Mouse (Mus musculus): ENCODE results near the gene Zfhx2. TPM values are rescaled to one million over a fixed set of nuclear protein-coding genes. Genes with fewer than 3 reads are reported as not detected.

Gene Zfhx2
- polyA plus RNA-seq, 1 experiment from 2014 or later = 2.9 TPM

DNA sequence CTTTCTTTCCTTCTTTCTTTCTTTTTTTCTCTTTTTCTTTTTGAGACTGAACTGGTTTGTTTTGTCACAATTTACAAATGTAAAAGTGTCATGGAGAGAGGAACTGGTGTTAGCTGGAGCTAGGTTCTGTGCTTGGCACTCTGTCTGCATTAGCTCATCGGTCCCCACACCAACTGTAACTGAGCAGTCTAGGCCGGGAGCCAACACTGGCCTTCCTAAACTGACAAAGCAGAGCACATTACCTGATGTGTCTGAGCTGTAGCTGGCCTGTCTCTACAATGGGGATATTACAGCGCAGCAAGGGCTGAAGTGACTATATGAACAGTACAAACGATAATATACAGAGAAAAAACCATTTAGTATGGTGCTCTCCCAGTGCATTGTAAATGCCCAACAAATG is 26.7 kb upstream of the Zfhx2 start:
- 71% methylated on average over 4 of the region's 4 CpGs for WGBS (ENCODE audit: insufficient replicate concordance)
- ATAC-seq (replicated peaks; ENCODE audit: insufficient number of reproducible peaks, low FRiP score, low TSS enrichment) = no peak
- H3K36me3 ChIP-seq (ENCODE audit: control insufficient read depth, insufficient read depth, low read length) = no peaks in the 10 kb centered on the region
- no peak overlapping the region for H3K4me2 ChIP-seq
- H3K9ac ChIP-seq (ENCODE audit: low read depth, low read length) = no peak overlapping the region
- no peak overlapping the region for H3K4me3 ChIP-seq (ENCODE audit: low read depth, low read length)
- H3K4me1 ChIP-seq (ENCODE audit: control insufficient read depth, insufficient read depth, low read length) = peaks cover 20% of the 10 kb centered on the region
- no peaks in the 10 kb centered on the region for H3K9me3 ChIP-seq (replicated peaks; ENCODE audit: control insufficient read depth, low read length)
- H3K27ac ChIP-seq (ENCODE audit: low read depth, low read length) = no peak overlapping the region
- peaks cover 41% of the 10 kb centered on the region for H3K27me3 ChIP-seq (ENCODE audit: control insufficient read depth, insufficient read depth, low read length)

DNA sequence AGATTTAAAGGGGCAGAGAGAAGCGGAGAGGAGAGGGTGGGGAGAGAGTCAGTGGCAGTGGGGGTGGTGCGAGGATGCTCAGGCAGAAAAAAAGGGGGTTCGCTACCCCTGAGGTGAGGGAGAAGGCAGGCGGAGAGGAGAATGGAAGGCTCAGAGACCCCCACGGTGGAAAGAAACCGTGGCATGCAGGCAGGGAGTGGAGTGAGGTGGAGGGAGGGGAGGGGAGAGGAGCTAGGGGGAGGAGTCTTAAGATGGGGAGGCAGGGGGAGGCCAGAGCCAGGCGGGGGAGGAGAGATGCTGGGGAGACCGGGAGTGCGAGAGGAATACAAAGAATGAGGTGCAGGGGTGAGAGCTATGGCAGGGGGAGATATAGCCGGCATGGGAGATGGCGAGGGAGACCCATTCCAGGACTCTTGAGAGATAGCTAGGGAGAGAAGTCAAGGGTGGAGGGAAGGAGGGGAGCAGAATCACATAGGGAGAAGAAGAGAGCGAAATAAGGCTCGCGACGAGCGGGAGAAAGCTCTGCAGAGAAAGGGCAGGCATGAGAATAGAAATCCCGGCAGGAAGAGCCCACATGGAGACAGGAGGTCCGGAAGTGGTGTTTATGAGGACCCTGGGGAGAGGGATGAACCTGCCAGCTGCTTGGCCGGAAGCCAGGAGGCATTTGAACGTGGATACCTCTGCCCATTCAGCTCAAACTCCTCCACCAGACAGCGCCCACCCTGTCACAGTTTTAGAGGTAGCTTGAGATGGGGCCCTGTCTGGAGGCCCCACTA is 24.5 kb upstream of the Zfhx2 start, which contains the start of gene Jph4:
TSS of gene Jph4 (minus strand) at position 511 of the 776 bp plus-strand sequence.
- peaks cover 16% of the 10 kb centered on the region; the same call in 1 of the 2 replicates for H3K4me1 ChIP-seq (ENCODE audit: control insufficient read depth, insufficient read depth, low read length)

DNA sequence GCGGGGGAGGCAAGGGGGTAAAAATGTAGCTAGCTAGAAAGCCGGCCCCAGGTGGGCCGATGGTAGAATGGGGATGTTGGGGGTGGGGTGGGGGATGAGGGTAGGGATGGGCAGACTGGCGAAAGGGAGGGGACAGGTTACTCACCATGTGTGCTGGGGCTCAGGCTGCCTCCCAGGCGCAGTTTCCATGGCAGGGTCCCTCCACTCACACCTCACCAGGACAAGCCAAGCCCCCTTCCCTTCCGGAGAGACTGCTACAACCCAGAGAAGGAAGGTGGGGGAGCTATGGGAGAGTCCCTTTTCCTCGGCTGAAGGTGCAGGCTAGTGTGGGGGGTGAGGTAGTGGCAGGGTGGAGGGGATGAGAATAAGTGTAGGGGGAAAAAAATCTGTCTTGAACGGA is 23.7 kb upstream of the Zfhx2 start:
- H3K9ac ChIP-seq (ENCODE audit: low read depth, low read length) = no peak overlapping the region
- H3K36me3 ChIP-seq (ENCODE audit: control insufficient read depth, insufficient read depth, low read length) = no peaks in the 10 kb centered on the region
- ATAC-seq (replicated peaks; ENCODE audit: insufficient number of reproducible peaks, low FRiP score, low TSS enrichment) = no peak
- peak overlapping the region; percentile 63 for H3K4me3 ChIP-seq (ENCODE audit: low read depth, low read length)
- H3K4me2 ChIP-seq = peak overlapping the region; percentile 100
- peaks cover 69% of the 10 kb centered on the region for H3K27me3 ChIP-seq (ENCODE audit: control insufficient read depth, insufficient read depth, low read length)
- 1% methylated on average over 8 of the region's 8 CpGs for WGBS (ENCODE audit: insufficient replicate concordance)
- H3K9me3 ChIP-seq (replicated peaks; ENCODE audit: control insufficient read depth, low read length) = no peaks in the 10 kb centered on the region
- no peak overlapping the region for H3K27ac ChIP-seq (ENCODE audit: low read depth, low read length)
- H3K4me1 ChIP-seq (ENCODE audit: control insufficient read depth, insufficient read depth, low read length) = peaks cover 16% of the 10 kb centered on the region; the same call in 1 of the 2 replicates

More for the DNA sequence above, 24.5 kb upstream of the Zfhx2 start, which contains the start of gene Jph4:
- Histone ChIP-seq H3K36me3 (ENCODE audit: control insufficient read depth, insufficient read depth, low read length) (no peaks in the 10 kb centered on the region), H3K27me3 (ENCODE audit: control insufficient read depth, insufficient read depth, low read length) (peaks cover 62% of the 10 kb centered on the region), H3K27ac (ENCODE audit: low read depth, low read length) (no peak within 1 kb of the TSS), H3K9ac (ENCODE audit: low read depth, low read length) (no peak within 1 kb of the TSS), H3K4me2 (peak within 1 kb of the TSS; percentile 100), H3K4me3 (ENCODE audit: low read depth, low read length) (peak within 1 kb of the TSS; percentile 63), H3K9me3 (replicated peaks; ENCODE audit: control insufficient read depth, low read length) (no peaks in the 10 kb centered on the region)
- no peak for ATAC-seq (replicated peaks; ENCODE audit: insufficient number of reproducible peaks, low FRiP score, low TSS enrichment)
- WGBS (ENCODE audit: insufficient replicate concordance) = 4% methylated on average over 21 of the region's 21 CpGs

DNA sequence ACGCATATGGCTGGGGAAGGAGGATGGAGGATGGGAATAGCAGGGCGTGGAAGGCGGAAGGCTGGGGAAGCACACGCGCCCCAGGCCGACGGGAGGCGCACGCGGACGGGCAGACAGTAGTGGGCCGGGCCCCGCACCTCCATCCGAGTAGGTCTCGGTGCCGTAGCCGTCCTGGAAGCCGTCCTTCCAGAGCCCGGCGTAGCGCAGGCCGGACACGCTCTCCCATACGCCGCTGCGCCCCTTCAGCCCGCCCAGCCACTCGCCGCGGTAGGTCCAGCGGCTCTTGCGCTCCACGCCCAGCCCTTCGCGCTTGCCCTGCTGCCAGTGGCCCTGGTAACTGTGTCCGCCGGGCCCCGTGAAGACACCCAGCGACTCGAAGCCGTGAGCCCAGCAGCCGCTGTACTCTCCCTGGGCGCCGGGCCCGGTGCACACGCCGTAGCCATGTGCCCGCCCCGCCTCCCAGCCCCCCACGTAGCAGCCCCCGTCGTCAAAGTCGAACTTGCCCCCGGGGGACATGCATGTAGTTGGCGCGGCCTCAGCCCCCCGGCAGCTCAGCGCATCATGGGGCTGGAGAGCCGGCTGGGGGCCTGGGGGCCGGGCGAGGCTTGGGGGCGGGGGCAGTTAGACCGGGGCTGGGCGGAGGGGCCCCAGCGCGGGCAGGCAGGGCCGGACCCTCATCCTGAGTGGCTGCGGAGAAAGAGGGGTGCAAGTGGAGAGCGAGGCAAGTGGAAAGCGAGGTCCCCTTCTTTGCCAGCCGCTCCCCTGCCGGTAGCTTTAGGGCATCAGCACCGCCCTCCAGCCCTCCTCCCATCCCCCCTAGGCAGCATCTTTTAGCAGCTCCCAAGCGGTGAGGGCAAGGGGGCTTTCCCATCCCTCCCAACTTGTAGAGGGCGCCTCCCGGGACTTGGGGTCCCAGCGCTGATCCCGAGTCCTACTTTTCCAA is 22.9 kb upstream of the Zfhx2 start:
- Histone ChIP-seq H3K27me3 (ENCODE audit: control insufficient read depth, insufficient read depth, low read length) (peaks cover 77% of the 10 kb centered on the region), H3K9me3 (replicated peaks; ENCODE audit: control insufficient read depth, low read length) (no peaks in the 10 kb centered on the region), H3K9ac (ENCODE audit: low read depth, low read length) (peak overlapping the region; percentile 60; the same call in 1 of the 2 replicates), H3K4me1 (ENCODE audit: control insufficient read depth, insufficient read depth, low read length) (peaks cover 16% of the 10 kb centered on the region; the same call in 1 of the 2 replicates), H3K36me3 (ENCODE audit: control insufficient read depth, insufficient read depth, low read length) (no peaks in the 10 kb centered on the region), H3K4me3 (ENCODE audit: low read depth, low read length) (peak overlapping the region; percentile 63), H3K27ac (ENCODE audit: low read depth, low read length) (no peak overlapping the region), H3K4me2 (peak overlapping the region; percentile 100)
- peak; percentile 32 for ATAC-seq (replicated peaks; ENCODE audit: insufficient number of reproducible peaks, low FRiP score, low TSS enrichment)
- under 1% methylated on average over 64 of the region's 78 CpGs for WGBS (ENCODE audit: insufficient replicate concordance)

DNA sequence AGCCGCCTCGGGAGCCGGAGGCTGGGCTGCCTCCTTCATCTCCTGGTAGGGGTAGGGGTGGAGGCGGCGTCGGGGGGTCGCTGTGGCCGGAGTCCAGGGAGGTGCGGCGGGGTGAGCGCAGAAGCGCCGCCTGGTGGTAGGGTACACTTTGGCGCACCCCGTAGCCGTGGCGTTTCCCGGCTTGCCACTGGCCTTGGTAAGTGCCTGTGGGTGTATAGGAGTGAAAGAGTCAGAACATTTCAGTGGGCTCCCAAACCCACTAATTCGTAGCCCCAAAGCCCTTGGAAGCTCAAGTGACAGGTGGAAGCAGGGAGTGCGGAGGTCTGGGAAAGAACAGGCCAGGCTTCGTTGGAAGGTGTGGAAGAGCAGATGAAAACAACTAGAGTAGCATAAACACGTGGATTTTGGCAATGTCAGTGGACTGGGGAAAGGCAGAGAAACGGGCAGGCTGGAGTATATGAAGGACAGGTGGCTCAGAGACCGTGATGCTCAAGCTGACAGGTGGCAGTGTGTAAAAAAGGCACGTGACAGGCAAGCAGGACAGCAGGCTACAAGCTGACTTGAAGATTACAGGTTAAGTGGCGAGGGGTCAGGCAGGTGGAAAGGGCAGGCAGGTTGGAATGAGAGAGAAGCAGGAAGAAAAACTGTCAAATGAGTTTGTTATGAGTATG is 22.0 kb upstream of the Zfhx2 start:
- Histone ChIP-seq H3K4me2 (peak overlapping the region; percentile 100), H3K27me3 (ENCODE audit: control insufficient read depth, insufficient read depth, low read length) (peaks cover 85% of the 10 kb centered on the region), H3K36me3 (ENCODE audit: control insufficient read depth, insufficient read depth, low read length) (no peaks in the 10 kb centered on the region), H3K4me3 (ENCODE audit: low read depth, low read length) (peak overlapping the region; percentile 63), H3K27ac (ENCODE audit: low read depth, low read length) (no peak overlapping the region), H3K4me1 (ENCODE audit: control insufficient read depth, insufficient read depth, low read length) (peaks cover 16% of the 10 kb centered on the region; the same call in 1 of the 2 replicates), H3K9ac (ENCODE audit: low read depth, low read length) (no peak overlapping the region), H3K9me3 (replicated peaks; ENCODE audit: control insufficient read depth, low read length) (no peaks in the 10 kb centered on the region)
- 6% methylated on average over 26 of the region's 26 CpGs for WGBS (ENCODE audit: insufficient replicate concordance)
- ATAC-seq (replicated peaks; ENCODE audit: insufficient number of reproducible peaks, low FRiP score, low TSS enrichment) = no peak

- no peak for ATAC-seq (replicated peaks; ENCODE audit: insufficient number of reproducible peaks, low FRiP score, low TSS enrichment)
- Histone ChIP-seq H3K4me3 (ENCODE audit: low read depth, low read length) (0 out of 2 replicates have a peak overlapping the region, but pooled peaks have one; percentile 12), H3K27me3 (ENCODE audit: control insufficient read depth, insufficient read depth, low read length) (peaks cover 86% of the 10 kb centered on the region), H3K27ac (ENCODE audit: low read depth, low read length) (no peak overlapping the region), H3K9ac (ENCODE audit: low read depth, low read length) (no peak overlapping the region), H3K9me3 (replicated peaks; ENCODE audit: control insufficient read depth, low read length) (no peaks in the 10 kb centered on the region), H3K36me3 (ENCODE audit: control insufficient read depth, insufficient read depth, low read length) (no peaks in the 10 kb centered on the region), H3K4me1 (ENCODE audit: control insufficient read depth, insufficient read depth, low read length) (peaks cover 16% of the 10 kb centered on the region; the same call in 1 of the 2 replicates), H3K4me2 (peak overlapping the region; percentile 29)
- WGBS (ENCODE audit: insufficient replicate concordance) = 59% methylated on average over 51 of the region's 51 CpGs
These were observed 21.3 kb upstream of the Zfhx2 start for GRCm38 (mm10) chr14:55113351-55113974.

GRCm38 (mm10) chr14:55111720-55112119 is 19.6 kb upstream of the Zfhx2 start:
- no peak for ATAC-seq (replicated peaks; ENCODE audit: insufficient number of reproducible peaks, low FRiP score, low TSS enrichment)

More at GRCm38 (mm10) chr14:55111720-55112119, 19.6 kb upstream of the Zfhx2 start:
- Histone ChIP-seq H3K9ac (ENCODE audit: low read depth, low read length) (no peak overlapping the region), H3K36me3 (ENCODE audit: control insufficient read depth, insufficient read depth, low read length) (no peaks in the 10 kb centered on the region), H3K4me2 (no peak overlapping the region), H3K4me1 (ENCODE audit: control insufficient read depth, insufficient read depth, low read length) (peaks cover 13% of the 10 kb centered on the region; the same call in 1 of the 2 replicates), H3K4me3 (ENCODE audit: low read depth, low read length) (no peak overlapping the region), H3K27me3 (ENCODE audit: control insufficient read depth, insufficient read depth, low read length) (peaks cover 82% of the 10 kb centered on the region), H3K9me3 (replicated peaks; ENCODE audit: control insufficient read depth, low read length) (no peaks in the 10 kb centered on the region), H3K27ac (ENCODE audit: low read depth, low read length) (no peak overlapping the region)
- WGBS (ENCODE audit: insufficient replicate concordance) = 80% methylated on average over 2 of the region's 2 CpGs

All from heart, embryonic 11.5 days (tissue).